Mouse (Mus musculus) brain, embryonic 14.5 days (tissue): ENCODE measurements at regions not wholly inside any gene's neighbourhood (a gene's known extent, or its start where the extent isn't known, plus 50 kb on each side); places are given as distances from the start of the nearest gene placed in this dataset.

Experiments used
- CTCF ChIP-seq: fragments of 200-500 bp; IDR thresholded peaks from 2 replicates; pipeline ENCODE4 v1.5.1; 2012; ENCODE audit warnings: inconsistent platforms, mild to moderate bottlenecking, moderate library complexity, borderline replicate concordance; ENCODE audit not compliant: insufficient read depth, insufficient read length; ENCODE audit errors: extremely low read depth
- POLR2A ChIP-seq: fragments of 200-500 bp; IDR thresholded peaks from 2 replicates; pipeline ENCODE4 v1.6.1; 2012; ENCODE audit warnings: mild to moderate bottlenecking, inconsistent platforms, borderline replicate concordance; ENCODE audit not compliant: poor library complexity, insufficient read depth, insufficient read length, severe bottlenecking; ENCODE audit errors: extremely low read depth

DNA sequence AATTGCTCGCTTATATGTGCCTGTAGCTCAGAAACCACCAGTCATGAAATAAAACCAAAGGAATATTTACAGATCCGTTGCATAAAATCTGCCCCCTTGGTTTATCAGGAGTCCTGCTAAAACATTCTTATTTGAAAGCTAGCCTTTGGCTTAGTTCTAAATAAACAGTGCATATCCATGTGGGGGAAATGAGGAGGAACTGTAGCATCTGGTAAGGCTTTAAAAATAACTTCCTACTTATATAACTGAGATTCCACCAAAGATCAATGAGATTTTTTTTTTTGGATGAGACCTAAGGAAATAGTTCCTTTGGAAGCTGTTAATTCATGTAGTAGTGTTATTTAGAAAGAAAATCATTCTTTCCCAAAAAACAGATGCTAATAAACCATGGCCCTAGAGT, 117.8 kb upstream of the Slco6d1 start:
- TF ChIP-seq POLR2A (no peak), CTCF (no peak)
